In genomic region chr4:54374457-54374856, GRCm38 (mm10) we compare ENCODE assay signal across 13 mouse cellular contexts.
A peak's percentile ranks its signal among the peaks of the same experiment; 100 is the strongest.
DNase-seq lines count a peak whose midpoint lies in the region; ATAC-seq and TF ChIP-seq lines count a peak whose summit lies in the region.
"Had no signal": no experiment of that assay in that cellular context is flagged by ENCODE, and none has a peak within 500 bp of the region (broad histone marks: within the 10 kb centered on the region; RNA-seq: fewer than 3 reads in every experiment).

No protein-coding gene starts in this region.

- H3K27ac ChIP-seq in hindbrain, embryonic 11.5 days (ENCODE audit: low read depth, low read length), result peak overlapping the region; percentile 54; the same call in 1 of the 2 replicates
- no peak overlapping the region for H3K27ac ChIP-seq in hindbrain, postnatal 0 days
- peak overlapping the region; percentile 68 for H3K27ac ChIP-seq in midbrain, embryonic 12.5 days (replicated peaks)
- no peak overlapping the region for H3K27ac ChIP-seq in midbrain, embryonic 15.5 days
- H3K27ac ChIP-seq in embryonic facial prominence, embryonic 12.5 days, result peak overlapping the region; percentile 82
- peak overlapping the region; percentile 71 for H3K27ac ChIP-seq in neural tube, embryonic 11.5 days (ENCODE audit: low read depth, low read length)
- H3K27ac ChIP-seq: liver, embryonic 12.5 days had no signal

- H3K9me3 ChIP-seq in hindbrain, embryonic 11.5 days (ENCODE audit: control insufficient read depth, low read length), result no peaks in the 10 kb centered on the region
- no peaks in the 10 kb centered on the region for H3K9me3 ChIP-seq in hindbrain, postnatal 0 days (ENCODE audit: low read length)
- H3K9me3 ChIP-seq in midbrain, embryonic 12.5 days, result no peaks in the 10 kb centered on the region
- H3K9me3 ChIP-seq in midbrain, embryonic 15.5 days, result no peaks in the 10 kb centered on the region
- H3K9me3 ChIP-seq in embryonic facial prominence, embryonic 12.5 days, result no peaks in the 10 kb centered on the region
- H3K9me3 ChIP-seq in neural tube, embryonic 11.5 days (ENCODE audit: control insufficient read depth, low read length), result no peaks in the 10 kb centered on the region
- H3K9me3 ChIP-seq: liver, embryonic 12.5 days had no signal

- DNase-seq in hindbrain, embryonic 11.5 days (ENCODE audit: low spot score), result peak; percentile 35
- DNase-seq in hindbrain, postnatal 0 days (ENCODE audit: low spot score), result no peak
- peak; percentile 64 for DNase-seq in neural tube, embryonic 11.5 days (ENCODE audit: low spot score)
- DNase-seq in gastrocnemius, postnatal 36 days, result no peak
- no peak for DNase-seq in layer of hippocampus, adult 11-12 months (ENCODE audit: low spot score)
- DNase-seq: adrenal gland, postnatal 10 days; kidney, adult 2 months; right cerebral cortex, adult 18-20 months had no signal

- no peaks in the 10 kb centered on the region for H3K27me3 ChIP-seq in hindbrain, embryonic 11.5 days (ENCODE audit: control insufficient read depth, insufficient read depth, low read length)
- no peaks in the 10 kb centered on the region for H3K27me3 ChIP-seq in hindbrain, postnatal 0 days (ENCODE audit: insufficient read depth, low read length)
- no peaks in the 10 kb centered on the region for H3K27me3 ChIP-seq in midbrain, embryonic 12.5 days
- no peaks in the 10 kb centered on the region for H3K27me3 ChIP-seq in midbrain, embryonic 15.5 days (replicated peaks)
- H3K27me3 ChIP-seq in embryonic facial prominence, embryonic 12.5 days, result no peaks in the 10 kb centered on the region
- no peaks in the 10 kb centered on the region for H3K27me3 ChIP-seq in neural tube, embryonic 11.5 days (ENCODE audit: control insufficient read depth, insufficient read depth, low read length)
- H3K27me3 ChIP-seq: CH12.LX; liver, embryonic 12.5 days had no signal

- intact Hi-C loops in gastrocnemius, postnatal 36 days (cut with DNase I), result no loop called here

- H3K9ac ChIP-seq in hindbrain, embryonic 11.5 days (ENCODE audit: low read depth, low read length), result no peak overlapping the region
- no peak overlapping the region for H3K9ac ChIP-seq in hindbrain, postnatal 0 days (replicated peaks; ENCODE audit: low read length)
- no peak overlapping the region for H3K9ac ChIP-seq in midbrain, embryonic 12.5 days (replicated peaks)
- H3K9ac ChIP-seq in midbrain, embryonic 15.5 days, result no peak overlapping the region
- no peak overlapping the region for H3K9ac ChIP-seq in embryonic facial prominence, embryonic 12.5 days
- H3K9ac ChIP-seq in neural tube, embryonic 11.5 days (ENCODE audit: low read length), result no peak overlapping the region
- H3K9ac ChIP-seq: liver, embryonic 12.5 days had no signal

- no peaks in the 10 kb centered on the region for H3K36me3 ChIP-seq in hindbrain, embryonic 11.5 days (ENCODE audit: control insufficient read depth, insufficient read depth, low read length)
- no peaks in the 10 kb centered on the region for H3K36me3 ChIP-seq in hindbrain, postnatal 0 days (ENCODE audit: insufficient read depth, low read length)
- H3K36me3 ChIP-seq in midbrain, embryonic 12.5 days, result no peaks in the 10 kb centered on the region
- no peaks in the 10 kb centered on the region for H3K36me3 ChIP-seq in midbrain, embryonic 15.5 days (replicated peaks)
- no peaks in the 10 kb centered on the region for H3K36me3 ChIP-seq in embryonic facial prominence, embryonic 12.5 days
- H3K36me3 ChIP-seq in neural tube, embryonic 11.5 days (ENCODE audit: control insufficient read depth, insufficient read depth, low read length), result no peaks in the 10 kb centered on the region
- H3K36me3 ChIP-seq: liver, embryonic 12.5 days had no signal

- no peak for TF ChIP-seq CTCF in hindbrain, postnatal 0 days (IDR thresholded peaks at IDR 0.05; ENCODE audit: low read depth)

- no peak overlapping the region for H3K4me2 ChIP-seq in hindbrain, embryonic 11.5 days (replicated peaks; ENCODE audit: low read depth, low read length)
- no peak overlapping the region for H3K4me2 ChIP-seq in hindbrain, postnatal 0 days (ENCODE audit: low read depth, low read length)
- no peak overlapping the region for H3K4me2 ChIP-seq in midbrain, embryonic 12.5 days (replicated peaks)
- no peak overlapping the region for H3K4me2 ChIP-seq in midbrain, embryonic 15.5 days
- H3K4me2 ChIP-seq in embryonic facial prominence, embryonic 12.5 days (replicated peaks), result no peak overlapping the region
- H3K4me2 ChIP-seq in neural tube, embryonic 11.5 days (ENCODE audit: low read depth), result no peak overlapping the region
- H3K4me2 ChIP-seq: liver, embryonic 12.5 days had no signal

- H3K4me1 ChIP-seq in hindbrain, embryonic 11.5 days (replicated peaks; ENCODE audit: control insufficient read depth, insufficient read depth, low read length), result peaks cover 10% of the 10 kb centered on the region
- H3K4me1 ChIP-seq in hindbrain, postnatal 0 days (ENCODE audit: insufficient read depth, low read length), result no peaks in the 10 kb centered on the region
- peaks cover 37% of the 10 kb centered on the region for H3K4me1 ChIP-seq in midbrain, embryonic 12.5 days
- peaks cover 11% of the 10 kb centered on the region; the same call in 1 of the 2 replicates for H3K4me1 ChIP-seq in midbrain, embryonic 15.5 days
- H3K4me1 ChIP-seq in embryonic facial prominence, embryonic 12.5 days, result peaks cover 32% of the 10 kb centered on the region
- H3K4me1 ChIP-seq in neural tube, embryonic 11.5 days (ENCODE audit: control insufficient read depth, insufficient read depth, low read length), result peaks cover 12% of the 10 kb centered on the region

- 5% methylated on average over 5 of the region's 5 CpGs for WGBS in hindbrain, embryonic 11.5 days
- WGBS in hindbrain, postnatal 0 days, result 37% methylated on average over 5 of the region's 5 CpGs
- 9% methylated on average over 5 of the region's 5 CpGs for WGBS in midbrain, embryonic 12.5 days
- 27% methylated on average over 5 of the region's 5 CpGs for WGBS in midbrain, embryonic 15.5 days
- WGBS in embryonic facial prominence, embryonic 12.5 days, result 6% methylated on average over 5 of the region's 5 CpGs
- 7% methylated on average over 5 of the region's 5 CpGs for WGBS in neural tube, embryonic 11.5 days

- H3K4me3 ChIP-seq in hindbrain, embryonic 11.5 days (ENCODE audit: low read depth, low read length), result no peak overlapping the region
- no peak overlapping the region for H3K4me3 ChIP-seq in hindbrain, postnatal 0 days (ENCODE audit: low read length)
- H3K4me3 ChIP-seq in midbrain, embryonic 12.5 days, result no peak overlapping the region
- no peak overlapping the region for H3K4me3 ChIP-seq in midbrain, embryonic 15.5 days
- H3K4me3 ChIP-seq in embryonic facial prominence, embryonic 12.5 days, result no peak overlapping the region
- H3K4me3 ChIP-seq in neural tube, embryonic 11.5 days (ENCODE audit: low read depth, low read length), result no peak overlapping the region
- H3K4me3 ChIP-seq: liver, embryonic 12.5 days had no signal

- peak; percentile 39 for ATAC-seq in hindbrain, embryonic 11.5 days (ENCODE audit: low FRiP score)
- no peak for ATAC-seq in hindbrain, postnatal 0 days
- 0 out of 2 replicates have a peak, but pooled peaks have one; percentile 7 for ATAC-seq in midbrain, embryonic 12.5 days (ENCODE audit: low FRiP score, low read depth)
- ATAC-seq in midbrain, embryonic 15.5 days (replicated peaks), result no peak
- peak; percentile 70; the same call in 1 of the 2 replicates for ATAC-seq in embryonic facial prominence, embryonic 12.5 days (ENCODE audit: insufficient number of reproducible peaks, insufficient read depth, low FRiP score, low TSS enrichment)
- 0 out of 2 replicates have a peak, but pooled peaks have one; percentile 46 for ATAC-seq in neural tube, embryonic 11.5 days (ENCODE audit: insufficient read depth, low FRiP score, low TSS enrichment)
- ATAC-seq: liver, embryonic 12.5 days had no signal

Comparison
In these comparisons a context has a peak if more than half of its experiments do, and no peak if none do; other contexts are left out.
1. ATAC-seq: peak in hindbrain, embryonic 11.5 days (single experiment), midbrain, embryonic 12.5 days (single experiment), embryonic facial prominence, embryonic 12.5 days (single experiment) and neural tube, embryonic 11.5 days (single experiment); none in hindbrain, postnatal 0 days (single experiment) and midbrain, embryonic 15.5 days (single experiment).
2. DNase-seq: peak in hindbrain, embryonic 11.5 days (single experiment) and neural tube, embryonic 11.5 days (single experiment); none in hindbrain, postnatal 0 days (single experiment), gastrocnemius, postnatal 36 days (0 of 2) and layer of hippocampus, adult 11-12 months (single experiment).
3. H3K27ac ChIP-seq: peak in hindbrain, embryonic 11.5 days (single experiment), midbrain, embryonic 12.5 days (single experiment), embryonic facial prominence, embryonic 12.5 days (single experiment) and neural tube, embryonic 11.5 days (single experiment); none in hindbrain, postnatal 0 days (single experiment) and midbrain, embryonic 15.5 days (single experiment).